Mouse (Mus musculus) small intestine, adult 2 months (tissue): ENCODE results near the gene Dcakd.

Experiments
- CTCF ChIP-seq: fragments of 200-500 bp; IDR thresholded peaks from 2 replicates; pipeline ENCODE4 v1.5.1; 2012; ENCODE audit warnings: low read depth, mild to moderate bottlenecking, control low read depth, inconsistent platforms, low read length, moderate library complexity, mixed read lengths; ENCODE audit not compliant: insufficient replicate concordance, insufficient read length; ENCODE audit errors: extremely low read depth
- POLR2A ChIP-seq: fragments of 200-500 bp; IDR thresholded peaks from 2 replicates; pipeline ENCODE4 v1.6.1; 2012; ENCODE audit warnings: low read depth, mild to moderate bottlenecking, control low read depth, inconsistent platforms, low read length, moderate library complexity

DNA sequence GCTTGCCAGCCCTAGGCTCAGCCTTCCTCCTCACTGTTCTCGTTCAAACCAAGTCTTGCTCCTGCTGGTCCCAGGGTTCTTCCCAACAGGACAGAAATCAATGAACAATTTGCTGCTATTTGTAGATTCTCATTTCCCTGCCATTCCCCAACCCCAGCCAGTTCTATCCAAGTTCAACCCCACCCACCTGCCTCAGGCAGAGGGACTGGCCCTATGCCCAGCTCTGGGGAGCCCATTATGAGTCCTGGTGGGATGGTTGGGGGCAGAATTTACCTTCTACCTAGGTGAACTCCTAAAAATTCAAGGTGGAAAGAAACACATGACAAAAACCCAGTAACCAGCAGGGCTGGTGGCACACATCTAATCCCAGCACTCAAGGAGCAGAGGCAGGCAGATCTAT is 55.8 kb downstream of the Dcakd start:
- no peak for TF ChIP-seq CTCF
- TF ChIP-seq POLR2A = no peak
